In genomic region chrX:57521117-57522095, GRCm38 (mm10) we compare ENCODE assay signal across 10 mouse cellular contexts. TPM values are rescaled to one million over a fixed set of nuclear protein-coding genes. Genes with fewer than 3 reads are reported as not detected.
DNase-seq lines count a peak whose midpoint lies in the region; ATAC-seq and TF ChIP-seq lines count a peak whose summit lies in the region.
"Had no signal": no experiment of that assay in that cellular context is flagged by ENCODE, and none has a peak within 500 bp of the region (broad histone marks: within the 10 kb centered on the region; RNA-seq: fewer than 3 reads in every experiment).

No protein-coding gene starts in this region.

- H3K36me3 ChIP-seq in heart, embryonic 16.5 days (ENCODE audit: control insufficient read depth, insufficient read depth), result no peaks in the 10 kb centered on the region
- no peaks in the 10 kb centered on the region for H3K36me3 ChIP-seq in forebrain, postnatal 0 days (ENCODE audit: insufficient read depth)
- H3K36me3 ChIP-seq in midbrain, embryonic 13.5 days, result no peaks in the 10 kb centered on the region
- H3K36me3 ChIP-seq: liver, embryonic 15.5 days had no signal

- H3K27ac ChIP-seq in heart, embryonic 16.5 days (ENCODE audit: low read length), result no peak overlapping the region
- H3K27ac ChIP-seq in forebrain, postnatal 0 days (ENCODE audit: low read depth, low read length), result no peak overlapping the region
- H3K27ac ChIP-seq in midbrain, embryonic 13.5 days, result no peak overlapping the region
- H3K27ac ChIP-seq: liver, embryonic 15.5 days had no signal

- intact Hi-C loops in heart, postnatal 25 days (cut with DNase I), result no loop called here

- DNase-seq in heart, postnatal 25 days (ENCODE audit: low spot score), result no peak
- peak; percentile 16 for DNase-seq in ZHBTc4 (ENCODE audit: low read depth, low spot score)
- DNase-seq in forebrain, postnatal 0 days, result peak; percentile 18
- no peak for DNase-seq in B cell, adult 2 months
- DNase-seq in lung, adult 18-20 months, result no peak
- DNase-seq: cerebellum, adult 11-12 months had no signal

- TF ChIP-seq CTCF in forebrain, postnatal 0 days (IDR thresholded peaks at IDR 0.05; ENCODE audit: low read depth), result peak; percentile 45

- WGBS in heart, embryonic 16.5 days, result 37% methylated on average over 28 of the region's 28 CpGs
- WGBS in forebrain, postnatal 0 days, result 42% methylated on average over 28 of the region's 28 CpGs
- 39% methylated on average over 28 of the region's 28 CpGs for WGBS in midbrain, embryonic 13.5 days

- no peaks in the 10 kb centered on the region for H3K4me1 ChIP-seq in heart, embryonic 16.5 days (ENCODE audit: control insufficient read depth, insufficient read depth, low read length)
- no peaks in the 10 kb centered on the region for H3K4me1 ChIP-seq in forebrain, postnatal 0 days (ENCODE audit: insufficient read depth)
- no peaks in the 10 kb centered on the region for H3K4me1 ChIP-seq in midbrain, embryonic 13.5 days (replicated peaks)
- H3K4me1 ChIP-seq: liver, embryonic 15.5 days had no signal

- H3K9ac ChIP-seq in heart, embryonic 16.5 days (ENCODE audit: low read length), result no peak overlapping the region
- H3K9ac ChIP-seq in forebrain, postnatal 0 days, result no peak overlapping the region
- no peak overlapping the region for H3K9ac ChIP-seq in midbrain, embryonic 13.5 days (replicated peaks)
- H3K9ac ChIP-seq: liver, embryonic 15.5 days had no signal

- no peak for ATAC-seq in heart, embryonic 16.5 days (replicated peaks; ENCODE audit: extremely low read depth, insufficient read depth, low FRiP score)
- ATAC-seq in forebrain, postnatal 0 days, result peak; percentile 55
- ATAC-seq in midbrain, embryonic 13.5 days, result peak; percentile 76
- ATAC-seq in erythroblast, adult 5-6 weeks (replicated peaks; ENCODE audit: low FRiP score, poor library complexity, severe bottlenecking), result no peak

- H3K9me3 ChIP-seq in heart, embryonic 16.5 days (replicated peaks; ENCODE audit: control insufficient read depth, low read length), result no peaks in the 10 kb centered on the region
- H3K9me3 ChIP-seq in forebrain, postnatal 0 days (ENCODE audit: low read length), result no peaks in the 10 kb centered on the region
- no peaks in the 10 kb centered on the region for H3K9me3 ChIP-seq in midbrain, embryonic 13.5 days
- H3K9me3 ChIP-seq: liver, embryonic 15.5 days had no signal

- peak overlapping the region; percentile 4; the same call in 1 of the 2 replicates for H3K4me3 ChIP-seq in heart, embryonic 16.5 days (ENCODE audit: low read length)
- peak overlapping the region; percentile 23 for H3K4me3 ChIP-seq in forebrain, postnatal 0 days (ENCODE audit: low read depth, low read length)
- peak overlapping the region; percentile 17 for H3K4me3 ChIP-seq in midbrain, embryonic 13.5 days (replicated peaks)
- H3K4me3 ChIP-seq: liver, embryonic 15.5 days had no signal

- peak overlapping the region; percentile 37 for H3K4me2 ChIP-seq in heart, embryonic 16.5 days (ENCODE audit: low read depth, low read length)
- H3K4me2 ChIP-seq in forebrain, postnatal 0 days (ENCODE audit: low read depth), result peak overlapping the region; percentile 42
- peak overlapping the region; percentile 45 for H3K4me2 ChIP-seq in midbrain, embryonic 13.5 days (replicated peaks)
- H3K4me2 ChIP-seq: liver, embryonic 15.5 days had no signal

- no peaks in the 10 kb centered on the region for H3K27me3 ChIP-seq in heart, embryonic 16.5 days (ENCODE audit: control insufficient read depth, insufficient read depth, low read length)
- no peaks in the 10 kb centered on the region for H3K27me3 ChIP-seq in forebrain, postnatal 0 days (ENCODE audit: insufficient read depth, low read length)
- H3K27me3 ChIP-seq in midbrain, embryonic 13.5 days, result no peaks in the 10 kb centered on the region
- H3K27me3 ChIP-seq: liver, embryonic 15.5 days had no signal

RNA-seq across cellular contexts. Expression of gene Gpr101, which starts 17.8 kb away (rescaled TPM):
- not detected in 2 replicates for polyA plus RNA-seq in heart, embryonic 16.5 days (2015; fragmentation: Nextera tagmentation; extraction: Ambion mirVana)
- not detected for total RNA-seq in heart, postnatal 25 days (2021)
- 1.2 and 2.0 TPM in 2 replicates for total RNA-seq in forebrain, postnatal 0 days (2014; rRNA removed)
- 0.29 and 0.42 TPM in 2 replicates for polyA plus RNA-seq in forebrain, postnatal 0 days (2015; fragmentation: Nextera tagmentation; extraction: Ambion mirVana)
- 0.09 and 0.10 TPM in 2 replicates for polyA plus RNA-seq in midbrain, embryonic 13.5 days (2015; fragmentation: Nextera tagmentation; extraction: Ambion mirVana)
- not detected in 2 replicates for total RNA-seq in erythroblast, adult 5-6 weeks (2015; ENCODE audit: low replicate concordance)
- not detected in 2 replicates for total RNA-seq in erythroblast, adult 5-6 weeks (2017; ENCODE audit: low replicate concordance)
- polyA plus RNA-seq: liver, embryonic 15.5 days had no signal

Comparison
In these comparisons a context has a peak if more than half of its experiments do, and no peak if none do; other contexts are left out.
1. ATAC-seq: peak in forebrain, postnatal 0 days (single experiment) and midbrain, embryonic 13.5 days (single experiment); none in heart, embryonic 16.5 days (single experiment) and erythroblast, adult 5-6 weeks (single experiment).
2. DNase-seq: peak in ZHBTc4 (single experiment) and forebrain, postnatal 0 days (single experiment); none in heart, postnatal 25 days (single experiment), B cell, adult 2 months (0 of 2) and lung, adult 18-20 months (0 of 2).
3. Peak in every context shown above with its lines, with median percentiles within 50 percentile points of each other: H3K4me2 ChIP-seq and H3K4me3 ChIP-seq.